In the genomic region with DNA sequence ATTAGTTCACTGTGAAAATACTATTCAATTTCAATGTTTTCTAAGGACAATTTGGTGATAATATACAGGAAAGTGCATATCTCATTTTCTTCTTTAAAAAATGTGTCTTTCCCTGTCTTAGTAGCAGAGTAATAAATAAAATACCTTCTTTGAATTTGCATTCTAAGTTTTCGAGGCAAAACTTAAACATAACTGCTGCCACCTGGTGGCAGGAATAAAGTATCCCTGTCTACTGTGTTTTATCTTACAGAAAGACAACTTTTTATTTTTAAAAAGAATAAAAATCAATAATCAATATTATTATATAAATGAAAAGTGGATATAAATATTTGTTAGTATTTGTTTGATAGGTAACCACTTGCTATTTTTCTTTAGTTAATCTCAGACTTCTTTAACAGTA, we compare ENCODE assay signal across 8 mouse cellular contexts. TPM values are rescaled to one million over a fixed set of nuclear protein-coding genes. Genes with fewer than 3 reads are reported as not detected.
DNase-seq lines count a peak whose midpoint lies in the region; ATAC-seq and TF ChIP-seq lines count a peak whose summit lies in the region.

No protein-coding gene starts in this region.

- no peaks in the 10 kb centered on the region for H3K4me1 ChIP-seq in stomach, postnatal 0 days (replicated peaks; ENCODE audit: control insufficient read depth, insufficient read depth)

- no peak overlapping the region for H3K4me2 ChIP-seq in stomach, postnatal 0 days (replicated peaks; ENCODE audit: low read depth)

- no peak overlapping the region for H3K4me3 ChIP-seq in layer of hippocampus, adult 2 months
- H3K4me3 ChIP-seq in stomach, postnatal 0 days (ENCODE audit: low read depth, low read length) = no peak overlapping the region

- TF ChIP-seq EP300 in stomach, postnatal 0 days (optimal IDR thresholded peaks at IDR 0.05) = no peak

- H3K27ac ChIP-seq in layer of hippocampus, adult 2 months = no peak overlapping the region
- H3K27ac ChIP-seq in stomach, postnatal 0 days (replicated peaks) = no peak overlapping the region

- peak; percentile 91 for TF ChIP-seq CTCF in layer of hippocampus, adult 2 months (conservative IDR thresholded peaks at IDR 0.05)
- peak; percentile 71 for TF ChIP-seq CTCF in stomach, postnatal 0 days (IDR thresholded peaks at IDR 0.05; ENCODE audit: low read depth)

- WGBS in stomach, postnatal 0 days = 18% methylated on average over 1 of the region's 1 CpGs

- no peak for ATAC-seq in stomach, postnatal 0 days (ENCODE audit: low FRiP score, low TSS enrichment)

- peak; percentile 23 to 32 for DNase-seq in cerebellum, postnatal 36 days
- DNase-seq in cerebellum, adult 8-10 months = no peak
- DNase-seq in layer of hippocampus, adult 2 months (ENCODE audit: low spot score in 2 of 2) = peak in 1 of 2 experiments; percentile 23
- DNase-seq in layer of hippocampus, adult 9-11 months = no peak
- peak; percentile 39 to 47 for DNase-seq in B cell, adult 2 months
- DNase-seq in c-Kit-positive CD71-negative TER-119-negative erythroid progenitor cells, embryonic 14.5 days (ENCODE audit: low read depth) = peak; percentile 29
- peak; percentile 16 for DNase-seq in stomach, postnatal 0 days (ENCODE audit: low spot score)
- DNase-seq in spleen, postnatal 4 days (ENCODE audit: low spot score in 2 of 2) = no peak

- H3K27me3 ChIP-seq in stomach, postnatal 0 days (ENCODE audit: control insufficient read depth, insufficient read depth, low read length) = no peaks in the 10 kb centered on the region

- no peaks in the 10 kb centered on the region for H3K9me3 ChIP-seq in stomach, postnatal 0 days (ENCODE audit: control insufficient read depth, low read length)

- H3K9ac ChIP-seq in stomach, postnatal 0 days (ENCODE audit: low read length) = no peak overlapping the region

- 0 out of 2 replicates have a peak, but pooled peaks cover 4% of the 10 kb centered on the region for H3K36me3 ChIP-seq in stomach, postnatal 0 days (ENCODE audit: control insufficient read depth, insufficient read depth, low read length)

RNA-seq across cellular contexts. Expression of gene Relch, which starts 47.6 kb away (rescaled TPM):
- total RNA-seq in layer of hippocampus, adult 2 months (2021) = 10 to 100 TPM; 98.7 to 99.3 TPM
- polyA plus RNA-seq in stomach, postnatal 0 days (2015; fragmentation: Nextera tagmentation; extraction: Ambion mirVana) = 19.9 and 21.5 TPM in 2 replicates

RNA-seq across cellular contexts. Expression of gene Pign, which starts 47.8 kb away (rescaled TPM):
- 10 to 100 TPM; 19.0 to 19.8 TPM for total RNA-seq in layer of hippocampus, adult 2 months (2021)
- 5.0 and 5.6 TPM in 2 replicates for polyA plus RNA-seq in stomach, postnatal 0 days (2015; fragmentation: Nextera tagmentation; extraction: Ambion mirVana)

Comparison
In these comparisons a context has a peak if more than half of its experiments do, and no peak if none do; other contexts are left out.
1. DNase-seq: peak in cerebellum, postnatal 36 days (2 of 2), B cell, adult 2 months (2 of 2), c-Kit-positive CD71-negative TER-119-negative erythroid progenitor cells, embryonic 14.5 days (single experiment) and stomach, postnatal 0 days (single experiment); none in cerebellum, adult 8-10 months (single experiment), layer of hippocampus, adult 9-11 months (single experiment) and spleen, postnatal 4 days (0 of 2).